Mouse (Mus musculus) heart, embryonic 10.5 days (tissue): ENCODE measurements around the gene Nacc1. TPM values are rescaled to one million over a fixed set of nuclear protein-coding genes. Genes with fewer than 3 reads are reported as not detected.
A peak's percentile ranks its signal among the peaks of the same experiment; 100 is the strongest.

Source experiments
- DNase-seq: peaks from one replicate; pipeline ENCODE4 v3.0.0-alpha.2; 2017; ENCODE audit warnings: low spot score
- H3K27ac ChIP-seq: fragments of 300-500 bp; sonication (generic); 2 replicates; pipeline ENCODE4 v1.5.1; 2016; ENCODE audit warnings: mild to moderate bottlenecking
- H3K27me3 ChIP-seq: fragments of 300-500 bp; sonication (generic); 2 replicates; pipeline ENCODE4 v1.6.1; 2016; ENCODE audit warnings: mild to moderate bottlenecking; ENCODE audit not compliant: poor library complexity, insufficient read depth, severe bottlenecking
- H3K36me3 ChIP-seq: fragments of 300-500 bp; sonication (generic); 2 replicates; pipeline ENCODE4 v1.6.1; 2016; ENCODE audit warnings: mild to moderate bottlenecking, moderate library complexity
- H3K4me1 ChIP-seq: fragments of 300-500 bp; sonication (generic); 2 replicates; pipeline ENCODE4 v1.6.1; 2016; ENCODE audit warnings: mild to moderate bottlenecking
- H3K4me3 ChIP-seq: fragments of 300-500 bp; sonication (generic); 2 replicates; pipeline ENCODE4 v1.5.1; 2016; ENCODE audit warnings: mild to moderate bottlenecking, moderate library complexity
- H3K9me3 ChIP-seq: fragments of 300-500 bp; sonication (generic); 2 replicates; pipeline ENCODE4 v1.6.1; 2016; ENCODE audit warnings: mild to moderate bottlenecking, moderate library complexity
- WGBS: fragments of 180-500 bp; shearing (Covaris S2); methylation state at CpG from one replicate; pipeline ENCODE4 v1.1.7; 2016; 5-methylcytosine and 5-hydroxymethylcytosine counted together
- polyA plus RNA-seq: library from polyadenylated mRNA; unstranded; fragments of >200 nt; fragmentation: Nextera tagmentation; extraction: Ambion mirVana; gene quantifications from 2 replicates; pipeline ENCODE4 v1.2.1, GENCODE M21; 2016

Gene Nacc1
- 22.2 and 25.0 TPM in 2 replicates for polyA plus RNA-seq

- WGBS, result under 1% methylated on average over 36 of the region's 37 CpGs
- Histone ChIP-seq H3K9me3 (no peaks in the 10 kb centered on the region), H3K27ac (peak within 1 kb of the TSS; percentile 100), H3K4me1 (peaks cover 61% of the 10 kb centered on the region), H3K4me3 (peak within 1 kb of the TSS; percentile 99), H3K36me3 (peaks cover 32% of the 10 kb centered on the region), H3K27me3 (no peaks in the 10 kb centered on the region)
- peak; percentile 94 for DNase-seq
Observed at GRCm38 (mm10) chr8:84687705-84688100, at the start of gene Nacc1. Gene Nacc1, minus strand, starts transcription at chr8:84687862.

GRCm38 (mm10) chr8:84736521-84736920 is 48.9 kb upstream of the Nacc1 start:
- H3K9me3 ChIP-seq, result no peaks in the 10 kb centered on the region
- no peaks in the 10 kb centered on the region for H3K36me3 ChIP-seq
- H3K27ac ChIP-seq, result peak overlapping the region; percentile 65
- H3K27me3 ChIP-seq, result peaks cover 98% of the 10 kb centered on the region
- no peak for DNase-seq
- WGBS, result 86% methylated on average over 4 of the region's 4 CpGs
- no peak overlapping the region for H3K4me3 ChIP-seq
- H3K4me1 ChIP-seq, result peaks cover 72% of the 10 kb centered on the region

GRCm38 (mm10) chr8:84735597-84735996 is 47.9 kb upstream of the Nacc1 start:
- H3K4me3 ChIP-seq, result no peak overlapping the region
- WGBS, result 37% methylated on average over 2 of the region's 2 CpGs
- no peaks in the 10 kb centered on the region for H3K36me3 ChIP-seq
- H3K9me3 ChIP-seq, result no peaks in the 10 kb centered on the region
- peaks cover 98% of the 10 kb centered on the region for H3K27me3 ChIP-seq
- peak overlapping the region; percentile 65; the same call in 1 of the 2 replicates for H3K27ac ChIP-seq
- peaks cover 73% of the 10 kb centered on the region for H3K4me1 ChIP-seq
- no peak for DNase-seq

DNA sequence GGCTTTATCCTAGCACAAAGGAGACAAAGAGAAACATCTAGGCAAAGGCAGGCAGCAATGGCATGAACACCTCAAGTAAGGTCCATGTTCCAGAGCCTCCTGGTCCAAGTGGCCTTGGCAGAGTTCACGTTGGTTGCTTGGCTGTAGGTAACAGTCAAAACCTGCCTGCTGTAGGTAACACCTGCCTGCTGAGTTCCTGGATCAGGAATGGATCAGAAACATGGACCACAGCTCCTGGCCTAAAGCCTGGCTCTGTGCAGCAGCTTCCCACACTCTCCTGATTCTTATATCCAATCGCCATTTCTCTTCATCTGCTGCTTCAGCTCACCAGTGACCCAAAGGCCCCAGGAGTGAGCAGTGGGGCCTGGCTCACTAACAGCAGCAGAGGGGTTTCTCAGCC is 47.0 kb upstream of the Nacc1 start:
- no peak for DNase-seq
- H3K27ac ChIP-seq, result 0 out of 2 replicates have a peak overlapping the region, but pooled peaks have one; percentile 65
- peaks cover 98% of the 10 kb centered on the region for H3K27me3 ChIP-seq
- no peaks in the 10 kb centered on the region for H3K36me3 ChIP-seq
- peaks cover 77% of the 10 kb centered on the region for H3K4me1 ChIP-seq
- no peaks in the 10 kb centered on the region for H3K9me3 ChIP-seq
- H3K4me3 ChIP-seq, result no peak overlapping the region
- 82% methylated on average over 2 of the region's 2 CpGs for WGBS

DNA sequence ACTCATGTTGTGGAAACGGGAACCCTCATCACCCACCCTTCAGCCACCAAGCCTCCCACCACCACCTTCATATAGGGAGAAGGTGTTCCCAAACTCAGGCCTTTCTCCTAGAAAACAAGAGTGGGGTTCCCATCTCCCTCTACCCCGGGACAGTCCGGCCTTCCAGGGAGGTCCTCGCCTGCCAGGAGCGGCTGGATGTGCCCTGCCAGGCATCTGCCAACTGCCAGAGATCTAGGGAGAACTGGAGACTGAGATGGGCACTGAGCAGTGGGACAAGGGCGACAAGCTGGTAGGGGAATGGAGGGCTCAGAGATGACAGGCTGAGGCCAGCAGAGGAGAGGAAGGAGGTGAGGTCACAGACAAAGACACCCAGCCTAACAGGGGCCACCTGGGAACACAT is 46.3 kb upstream of the Nacc1 start:
- Histone ChIP-seq H3K4me1 (peaks cover 78% of the 10 kb centered on the region), H3K36me3 (no peaks in the 10 kb centered on the region), H3K4me3 (no peak overlapping the region), H3K27me3 (peaks cover 98% of the 10 kb centered on the region), H3K27ac (peak overlapping the region; percentile 65; the same call in 1 of the 2 replicates), H3K9me3 (no peaks in the 10 kb centered on the region)
- WGBS, result 89% methylated on average over 6 of the region's 6 CpGs
- no peak for DNase-seq

DNA sequence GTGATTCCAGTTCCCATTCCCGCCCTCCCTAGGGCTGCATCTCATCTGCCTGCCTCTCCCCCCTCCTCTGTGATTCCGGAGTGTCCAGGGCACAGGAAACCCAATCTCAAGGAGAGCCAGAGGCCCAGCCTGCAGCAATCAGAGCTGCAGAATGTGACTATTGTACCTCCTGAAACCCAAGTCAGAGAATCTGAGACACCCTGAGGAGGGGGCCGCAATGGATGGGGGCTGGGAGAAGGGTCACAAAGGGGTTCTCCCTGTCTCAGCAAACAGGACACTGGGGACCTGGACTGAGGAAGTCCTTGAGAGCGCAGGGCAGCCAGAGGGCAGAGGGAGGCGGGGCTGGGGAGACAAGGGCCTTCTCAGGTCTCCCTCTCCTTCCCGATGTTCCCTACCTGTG is 45.3 kb upstream of the Nacc1 start:
- peak overlapping the region; percentile 87 for H3K27ac ChIP-seq
- peaks cover 96% of the 10 kb centered on the region for H3K27me3 ChIP-seq
- no peaks in the 10 kb centered on the region for H3K36me3 ChIP-seq
- DNase-seq, result no peak
- H3K4me3 ChIP-seq, result no peak overlapping the region
- peaks cover 78% of the 10 kb centered on the region for H3K4me1 ChIP-seq
- no peaks in the 10 kb centered on the region for H3K9me3 ChIP-seq
- 29% methylated on average over 6 of the region's 6 CpGs for WGBS

- peak overlapping the region; percentile 87 for H3K27ac ChIP-seq
- H3K4me1 ChIP-seq, result peaks cover 77% of the 10 kb centered on the region
- H3K36me3 ChIP-seq, result no peaks in the 10 kb centered on the region
- no peak for DNase-seq
- no peaks in the 10 kb centered on the region for H3K9me3 ChIP-seq
- 73% methylated on average over 5 of the region's 5 CpGs for WGBS
- H3K27me3 ChIP-seq, result peaks cover 93% of the 10 kb centered on the region
- no peak overlapping the region for H3K4me3 ChIP-seq
Observed at GRCm38 (mm10) chr8:84732545-84732944, 44.9 kb upstream of the Nacc1 start.

DNA sequence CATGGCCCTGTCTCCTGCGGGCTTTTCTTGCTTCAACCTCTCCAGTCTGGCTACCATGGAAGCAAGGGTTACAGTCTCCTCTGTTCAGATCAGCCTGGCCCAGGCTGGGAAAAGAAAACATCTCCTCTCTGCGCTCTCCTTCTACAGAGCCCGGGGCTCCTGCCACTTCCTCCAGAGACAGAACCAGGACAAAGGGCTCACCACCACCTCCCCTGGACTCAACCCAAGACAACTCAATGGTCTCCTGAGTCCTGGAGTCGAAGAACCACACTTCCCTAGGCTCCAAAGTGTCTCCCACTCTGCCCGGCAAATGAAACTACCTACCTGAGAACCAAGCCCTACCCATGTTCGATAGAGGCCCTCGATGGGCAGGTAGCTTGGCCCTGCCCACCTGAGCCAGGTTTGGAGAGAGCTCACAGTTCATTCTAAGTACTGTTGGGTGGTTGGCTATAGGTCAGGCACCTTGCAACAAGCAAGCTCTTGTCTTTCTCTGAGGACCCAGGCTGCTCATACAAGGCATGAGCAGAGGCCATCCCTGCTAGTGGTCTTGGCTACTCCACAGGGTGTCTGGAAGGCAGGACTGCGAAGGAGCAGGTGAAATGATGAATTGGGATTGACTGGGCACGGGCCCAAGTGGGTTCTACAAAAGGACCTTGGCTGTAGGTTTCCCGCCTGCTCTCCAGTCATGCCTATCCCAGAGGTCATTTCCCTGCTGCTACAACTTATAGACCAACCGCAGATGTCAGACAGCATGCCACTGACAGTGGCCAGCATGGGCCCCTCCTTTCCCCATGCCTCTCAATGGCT is 43.9 kb upstream of the Nacc1 start:
- H3K9me3 ChIP-seq, result no peaks in the 10 kb centered on the region
- no peak overlapping the region for H3K4me3 ChIP-seq
- peak overlapping the region; percentile 87 for H3K27ac ChIP-seq
- WGBS, result 60% methylated on average over 11 of the region's 11 CpGs
- peaks cover 87% of the 10 kb centered on the region for H3K27me3 ChIP-seq
- H3K36me3 ChIP-seq, result no peaks in the 10 kb centered on the region
- peaks cover 85% of the 10 kb centered on the region for H3K4me1 ChIP-seq
- DNase-seq, result no peak

DNA sequence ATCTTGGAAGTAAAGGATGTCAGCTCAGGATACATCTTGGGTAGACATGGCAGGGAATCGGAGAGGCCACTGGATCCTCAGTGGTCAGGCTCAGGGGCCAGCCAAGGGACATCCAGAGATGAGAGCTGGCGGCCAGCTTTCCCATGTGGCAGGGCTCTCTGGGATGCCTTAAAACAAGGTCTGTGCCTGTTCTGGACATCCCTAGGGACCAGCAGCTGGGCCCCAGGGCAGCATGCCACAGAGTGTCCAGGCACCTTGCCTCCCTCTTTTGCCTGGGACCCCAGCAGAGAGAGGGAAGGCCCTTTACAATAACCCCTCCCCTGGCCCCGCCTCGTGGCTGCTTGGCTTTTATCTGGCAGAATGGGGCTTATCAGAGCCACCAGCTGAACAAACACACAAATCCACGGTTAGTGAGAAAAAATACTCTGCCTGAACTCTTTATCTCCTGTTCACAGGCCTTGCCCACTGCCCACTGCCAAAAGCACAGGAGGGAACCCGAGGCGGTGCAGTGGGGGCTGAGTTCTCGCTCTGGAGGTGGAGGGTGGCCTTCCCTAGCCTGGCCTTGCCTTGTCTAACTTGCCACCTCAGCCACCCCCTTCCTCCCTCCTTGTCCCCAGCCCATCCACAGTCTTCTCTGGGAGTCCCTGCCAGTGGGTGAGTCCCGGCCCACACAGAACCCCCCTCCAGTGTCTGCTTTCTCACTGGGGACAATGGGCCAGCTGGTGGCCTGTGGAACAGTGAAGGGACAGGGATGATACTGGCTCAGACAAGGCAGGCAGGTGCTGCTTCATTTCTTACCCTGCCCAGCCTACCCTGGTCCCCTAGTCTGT is 43.1 kb upstream of the Nacc1 start:
- WGBS, result 20% methylated on average over 9 of the region's 9 CpGs
- peaks cover 87% of the 10 kb centered on the region for H3K4me1 ChIP-seq
- H3K36me3 ChIP-seq, result no peaks in the 10 kb centered on the region
- peak overlapping the region; percentile 87 for H3K27ac ChIP-seq
- H3K4me3 ChIP-seq, result peak overlapping the region; percentile 27
- H3K9me3 ChIP-seq, result no peaks in the 10 kb centered on the region
- DNase-seq, result peak; percentile 96
- H3K27me3 ChIP-seq, result peaks cover 78% of the 10 kb centered on the region

DNA sequence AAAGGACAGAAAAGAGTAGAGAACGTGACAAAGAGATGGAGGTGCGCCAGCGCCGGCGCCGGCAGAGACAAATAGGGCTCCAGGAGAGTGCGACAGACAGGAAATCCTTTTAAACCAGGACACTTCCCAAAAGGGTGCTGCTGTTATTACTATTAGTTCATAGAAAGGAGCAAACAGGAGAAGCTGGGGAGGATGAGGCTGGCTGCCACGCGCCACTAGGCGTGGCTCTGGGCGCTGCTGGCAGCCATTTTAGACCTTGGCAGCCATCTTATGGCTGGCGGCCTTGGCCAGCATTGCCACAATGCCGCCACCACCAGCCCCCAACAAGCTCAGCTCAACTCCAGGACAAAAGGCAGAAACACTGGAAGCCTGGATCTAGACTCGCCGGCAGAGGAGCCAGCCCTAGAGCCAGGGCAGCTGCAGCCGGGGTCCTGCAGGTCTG is 42.3 kb upstream of the Nacc1 start:
- no peak for DNase-seq
- H3K4me1 ChIP-seq, result peaks cover 87% of the 10 kb centered on the region
- no peaks in the 10 kb centered on the region for H3K36me3 ChIP-seq
- peak overlapping the region; percentile 27; the same call in 1 of the 2 replicates for H3K4me3 ChIP-seq
- H3K27ac ChIP-seq, result peak overlapping the region; percentile 87
- no peaks in the 10 kb centered on the region for H3K9me3 ChIP-seq
- WGBS, result 84% methylated on average over 16 of the region's 16 CpGs
- peaks cover 75% of the 10 kb centered on the region for H3K27me3 ChIP-seq

DNA sequence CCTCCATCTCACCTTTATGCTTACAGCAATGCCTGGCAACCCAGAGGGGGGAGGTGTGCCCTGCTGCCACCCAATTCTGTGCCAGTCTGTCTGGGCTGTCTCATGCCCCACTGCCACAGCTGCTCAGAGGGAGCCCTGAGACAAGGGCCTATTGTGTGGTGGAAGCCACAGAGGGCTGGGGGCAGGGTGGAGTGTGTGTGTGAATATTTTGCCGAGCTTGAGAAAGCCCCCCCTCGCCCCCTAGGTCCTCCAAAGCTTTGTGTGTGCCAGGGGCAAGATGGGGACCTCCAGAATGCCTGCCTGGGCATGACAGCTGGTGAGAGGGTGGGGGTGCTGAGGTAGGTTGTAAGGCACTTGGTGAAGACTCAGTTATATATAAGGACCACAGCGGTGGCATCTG is 40.8 kb upstream of the Nacc1 start:
- no peak for DNase-seq
- Histone ChIP-seq H3K36me3 (no peaks in the 10 kb centered on the region), H3K27me3 (peaks cover 75% of the 10 kb centered on the region), H3K9me3 (no peaks in the 10 kb centered on the region), H3K4me3 (no peak overlapping the region), H3K4me1 (peaks cover 96% of the 10 kb centered on the region), H3K27ac (peak overlapping the region; percentile 74)
- WGBS, result 80% methylated on average over 3 of the region's 3 CpGs

- no peaks in the 10 kb centered on the region for H3K36me3 ChIP-seq
- H3K4me3 ChIP-seq, result no peak overlapping the region
- H3K27ac ChIP-seq, result peak overlapping the region; percentile 87; the same call in 1 of the 2 replicates
- DNase-seq, result no peak
- H3K4me1 ChIP-seq, result peaks cover 85% of the 10 kb centered on the region
- peaks cover 70% of the 10 kb centered on the region for H3K27me3 ChIP-seq
- H3K9me3 ChIP-seq, result no peaks in the 10 kb centered on the region
- WGBS, result 17% methylated on average over 3 of the region's 3 CpGs
Observed at GRCm38 (mm10) chr8:84725941-84726259, 38.2 kb upstream of the Nacc1 start.
